Mouse (Mus musculus) heart, adult 8-10 months (tissue): ENCODE results near the gene Olfr344. TPM values are rescaled to one million over a fixed set of nuclear protein-coding genes. Genes with fewer than 3 reads are reported as not detected.

Experiments
- DNase-seq: peaks from one replicate; pipeline ENCODE4 v3.0.0; 2022; ENCODE audit warnings: low spot score
- total RNA-seq, 4 experiments: library from RNA; stranded (reverse); gene quantifications; 2 replicates each; pipeline ENCODE4 v1.2.4; 2022

Olfr344 gene
- total RNA-seq = under 1 TPM in 1 of 4 experiments, not detected in 3; 0.06 TPM

DNA sequence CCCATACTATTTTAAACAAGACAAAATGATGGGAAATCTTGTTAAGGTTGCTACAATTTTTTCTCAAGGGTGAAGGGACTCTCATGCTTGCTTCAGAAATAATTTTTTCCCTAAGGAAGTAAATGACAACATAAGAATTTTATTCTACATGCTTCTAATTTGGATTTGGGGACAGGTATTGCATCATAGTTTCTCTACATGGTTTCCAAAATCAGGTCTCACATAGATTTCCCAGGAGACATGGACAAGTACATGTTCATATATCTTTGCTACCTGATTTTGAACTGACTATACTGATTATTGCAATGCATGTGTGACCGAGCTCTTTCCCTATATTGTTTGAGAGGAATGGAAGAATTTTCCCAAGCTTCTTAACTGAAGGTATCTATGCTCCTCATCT lies at the start of gene Olfr344:
Gene Olfr344 (plus strand): TSS at position 301 of the 400 bp plus-strand sequence.
- DNase-seq = no peak

DNA sequence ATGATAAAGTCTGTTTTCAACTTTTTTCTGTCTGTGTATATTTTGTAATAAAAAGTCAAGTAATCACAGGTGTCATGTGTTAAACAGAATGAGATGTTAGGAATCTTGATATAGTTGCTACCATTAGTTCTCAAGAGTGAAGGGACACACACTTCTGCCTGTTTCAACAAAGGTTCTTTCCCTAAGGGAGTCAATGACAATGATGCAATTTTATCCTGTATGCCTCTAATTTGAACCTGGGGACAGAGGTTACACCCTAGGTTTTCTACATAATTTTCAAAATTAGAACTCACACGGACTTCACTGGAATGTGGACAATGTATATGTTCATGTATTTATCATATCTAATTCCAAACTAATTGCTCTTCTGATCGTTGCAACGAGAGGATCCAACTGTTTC lies 41.8 kb upstream of the Olfr344 start, which contains the start of gene Olfr342:
Gene Olfr342 (plus strand): TSS at position 301 of the 400 bp plus-strand sequence.
- DNase-seq = no peak

GRCm38 (mm10) chr2:36565156-36565555 lies 1.3 kb upstream of the Olfr344 start:
- DNase-seq = no peak

DNA sequence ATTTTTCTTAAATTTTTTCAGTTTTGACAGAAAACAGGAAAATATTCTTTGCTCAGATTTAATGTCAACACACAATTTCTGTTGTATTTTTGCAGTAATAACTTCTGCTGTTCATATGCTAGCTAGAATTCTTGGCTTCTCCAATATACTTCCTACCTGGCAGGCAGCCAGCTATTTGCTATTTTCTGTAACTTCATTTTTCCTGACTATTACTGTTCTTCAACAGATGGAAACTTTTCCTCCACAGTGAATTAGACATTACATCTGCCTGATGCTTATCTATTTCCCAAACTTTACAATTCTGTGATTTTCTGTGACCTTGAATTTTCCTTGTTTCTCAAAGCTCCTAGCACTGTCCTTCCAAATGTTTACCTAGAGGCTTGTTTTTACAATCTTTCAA lies 560 bp downstream of the Olfr344 start:
- no peak for DNase-seq

- DNase-seq = no peak
These were observed 1.4 kb downstream of the Olfr344 start for GRCm38 (mm10) chr2:36567845-36568244.

Other genes with a start within 250 kb of the Olfr344 start
- gene Olfr338, start 193.1 kb upstream of the Olfr344 start, total RNA-seq = not detected
- not detected for gene Olfr339, start 147.7 kb upstream of the Olfr344 start, total RNA-seq
- not detected for gene Olfr340, start 114.1 kb upstream of the Olfr344 start, total RNA-seq
- not detected for gene Olfr341, start 84.2 kb upstream of the Olfr344 start, total RNA-seq
- gene Olfr342, start 41.7 kb upstream of the Olfr344 start, total RNA-seq = not detected
- not detected for gene Olfr345, start 73.4 kb downstream of the Olfr344 start, total RNA-seq
- gene Olfr346, start 119.1 kb downstream of the Olfr344 start, total RNA-seq = not detected
- gene Olfr347, start 165.2 kb downstream of the Olfr344 start, total RNA-seq = not detected
- gene Olfr348, start 217.6 kb downstream of the Olfr344 start, total RNA-seq = not detected
- gene Olfr50, start 223.9 kb downstream of the Olfr344 start, total RNA-seq = not detected